Mouse (Mus musculus) granulocyte monocyte progenitor cell, adult 5-6 weeks (primary cell): ENCODE data around the gene Rcan2. TPM values are rescaled to one million over a fixed set of nuclear protein-coding genes. Genes with fewer than 3 reads are reported as not detected.

ENCODE experiments used
- ATAC-seq: replicated peaks from 2 replicates; pipeline ENCODE4 v1.8.0; 2016; ENCODE audit warnings: mild to moderate bottlenecking, moderate TSS enrichment, inconsistent platforms; ENCODE audit not compliant: poor library complexity, severe bottlenecking
- total RNA-seq, 2 experiments: library from RNA; stranded (forward) in 1 of 2; stranded (reverse) in 1 of 2; fragments of 200-712, 200-1000 nt in 1 of 2; fragments of >200 nt in 1 of 2; fragmentation: Nextera tagmentation in 1 of 2; gene quantifications; 2 replicates each; pipeline ENCODE4 v1.2.3; 2014 to 2017

Rcan2 gene
- total RNA-seq, 2 experiments from 2014 or later = not detected

GRCm38 (mm10) chr17:44011917-44012316, 210.8 kb downstream of the Rcan2 start:
- no peak for ATAC-seq

GRCm38 (mm10) chr17:44013756-44014510, 212.8 kb downstream of the Rcan2 start:
- no peak for ATAC-seq

GRCm38 (mm10) chr17:44016314-44016713, 215.2 kb downstream of the Rcan2 start:
- no peak for ATAC-seq

GRCm38 (mm10) chr17:44020707-44021220, 219.6 kb downstream of the Rcan2 start:
- ATAC-seq = no peak

- ATAC-seq = no peak
Measured at GRCm38 (mm10) chr17:44023842-44024241, 222.7 kb downstream of the Rcan2 start.

GRCm38 (mm10) chr17:44025011-44025410, 223.9 kb downstream of the Rcan2 start:
- ATAC-seq = no peak

- ATAC-seq = no peak
Measured at GRCm38 (mm10) chr17:44025935-44026334, 224.8 kb downstream of the Rcan2 start.

GRCm38 (mm10) chr17:44026378-44026777, 225.2 kb downstream of the Rcan2 start:
- no peak for ATAC-seq

GRCm38 (mm10) chr17:44026786-44027185, 225.6 kb downstream of the Rcan2 start:
- ATAC-seq = no peak

GRCm38 (mm10) chr17:44027311-44027710, 226.2 kb downstream of the Rcan2 start:
- ATAC-seq = no peak

GRCm38 (mm10) chr17:44029616-44030015, 228.5 kb downstream of the Rcan2 start:
- ATAC-seq = peak; percentile 95

GRCm38 (mm10) chr17:44030776-44031587, 229.8 kb downstream of the Rcan2 start:
- no peak for ATAC-seq

- ATAC-seq = no peak
Measured at GRCm38 (mm10) chr17:44035005-44035404, 233.9 kb downstream of the Rcan2 start.

GRCm38 (mm10) chr17:44038656-44039055, 237.5 kb downstream of the Rcan2 start:
- ATAC-seq = no peak; the same call in 1 of the 2 replicates

GRCm38 (mm10) chr17:44040449-44040848, 239.3 kb downstream of the Rcan2 start:
- no peak for ATAC-seq

- ATAC-seq = no peak
Measured at GRCm38 (mm10) chr17:44042301-44042700, 241.2 kb downstream of the Rcan2 start.

GRCm38 (mm10) chr17:44042861-44043260, 241.7 kb downstream of the Rcan2 start:
- ATAC-seq = no peak

GRCm38 (mm10) chr17:44053427-44053826, 252.3 kb downstream of the Rcan2 start:
- ATAC-seq = peak; percentile 99

GRCm38 (mm10) chr17:44057123-44057522, 256.0 kb downstream of the Rcan2 start:
- no peak for ATAC-seq

GRCm38 (mm10) chr17:44058145-44058544, 257.0 kb downstream of the Rcan2 start:
- ATAC-seq = no peak

- ATAC-seq = peak; percentile 57
Measured at GRCm38 (mm10) chr17:44060781-44061180, 259.6 kb downstream of the Rcan2 start.
